In the genomic region with DNA sequence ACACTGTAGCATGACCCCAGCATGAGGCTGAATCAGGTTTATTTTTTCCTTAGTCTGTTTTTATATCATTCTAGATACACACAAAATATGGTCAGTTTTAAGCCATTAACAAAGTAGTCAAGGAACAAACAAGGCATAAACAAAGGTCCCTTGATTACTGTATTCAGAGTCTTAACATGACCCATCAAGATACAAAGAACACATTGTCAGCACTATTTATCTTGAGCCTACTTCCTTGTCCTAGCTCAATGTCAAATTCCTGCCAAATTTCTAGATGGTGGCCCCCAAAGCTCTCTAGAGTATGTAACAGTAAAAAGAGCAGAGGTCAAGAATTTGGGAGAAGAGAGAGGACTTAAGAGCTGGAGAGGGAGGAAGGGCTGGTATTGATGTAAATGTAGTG, we compare ENCODE assay signal across 18 mouse cellular contexts.
DNase-seq lines count a peak whose midpoint lies in the region; ATAC-seq and TF ChIP-seq lines count a peak whose summit lies in the region.
"Had no signal": no experiment of that assay in that cellular context is flagged by ENCODE, and none has a peak within 500 bp of the region (broad histone marks: within the 10 kb centered on the region; RNA-seq: fewer than 3 reads in every experiment).

No protein-coding gene starts in this region.

- in situ Hi-C loops in ES-E14 (cut with MboI; ENCODE audit: low sequenced_read_pairs in 2 of 2, unreplicated experiment in 2 of 2): no loop called here

- H3K4me3 ChIP-seq in ES-E14 (ENCODE audit: insufficient read depth in 1 of 2, low read depth in 1 of 2, low read length in 2 of 2, poor library complexity in 1 of 2, severe bottlenecking in 1 of 2): no peak overlapping the region
- H3K4me3 ChIP-seq: embryonic facial prominence, embryonic 10.5 days; embryonic facial prominence, embryonic 12.5 days; forebrain, embryonic 13.5 days; forebrain, embryonic 15.5 days had no signal

- no peak for ATAC-seq in megakaryocyte progenitor cell, adult 5-6 weeks (replicated peaks; ENCODE audit: poor library complexity)
- ATAC-seq: forebrain, embryonic 13.5 days; forebrain, embryonic 15.5 days had no signal

- H3K36me3 ChIP-seq in ES-E14 (ENCODE audit: control insufficient read depth, insufficient read depth, low read length, poor library complexity, severe bottlenecking): no peaks in the 10 kb centered on the region
- H3K36me3 ChIP-seq: embryonic facial prominence, embryonic 10.5 days; embryonic facial prominence, embryonic 12.5 days; forebrain, embryonic 15.5 days had no signal

- H3K9ac ChIP-seq in ES-E14 (ENCODE audit: insufficient read depth, low read depth, low read length, poor library complexity, severe bottlenecking): no peak overlapping the region
- H3K9ac ChIP-seq: embryonic facial prominence, embryonic 12.5 days; forebrain, embryonic 13.5 days; forebrain, embryonic 15.5 days; forebrain, postnatal 0 days had no signal

- no peak overlapping the region for H3K27ac ChIP-seq in ES-E14 (ENCODE audit: insufficient read depth, low read depth, low read length, poor library complexity, severe bottlenecking)
- H3K27ac ChIP-seq: embryonic facial prominence, embryonic 10.5 days; embryonic facial prominence, embryonic 12.5 days; forebrain, embryonic 13.5 days; forebrain, embryonic 15.5 days had no signal

- peaks cover 4 to 6% of the 10 kb centered on the region in 2 experiments; a peak in 2 of 4 replicates for H3K4me1 ChIP-seq in ES-E14 (ENCODE audit: control insufficient read depth in 2 of 2, insufficient read depth in 2 of 2, low read length in 2 of 2, poor library complexity in 1 of 2)
- H3K4me1 ChIP-seq: forebrain, embryonic 15.5 days had no signal

- DNase-seq in ES-CJ7 (ENCODE audit: low read depth, low spot score) (peak; percentile 73), ES-E14 (ENCODE audit: low read depth, low spot score) (peak; percentile 36), ZHBTc4 (ENCODE audit: low read depth, low spot score) (peak; percentile 82)
- no peak for DNase-seq in lung, postnatal 36 days
- DNase-seq: adrenal gland, adult 2 months; adrenal gland, postnatal 10 days; adrenal gland, postnatal 25 days; cerebellum, adult 11-12 months; cerebellum, adult 2 months; cerebellum, adult 9-10 months; cerebellum, postnatal 10 days; cerebellum, postnatal 25 days had no signal

- 0 out of 2 replicates have a peak, but pooled peaks cover 2% of the 10 kb centered on the region for H3K9me3 ChIP-seq in ES-E14 (ENCODE audit: control insufficient read depth, insufficient read depth, low read depth, low read length)
- H3K9me3 ChIP-seq: embryonic facial prominence, embryonic 12.5 days; forebrain, embryonic 13.5 days; forebrain, embryonic 15.5 days had no signal

TF ChIP-seq in ES-E14, 5 proteins besides CTCF, POLR2A, EP300 and RAD21:
- TF ChIP-seq ZC3H11A (IDR thresholded peaks at IDR 0.05; ENCODE audit: borderline replicate concordance, low read depth, low read length) (no peak), CHD2 (IDR thresholded peaks at IDR 0.05; ENCODE audit: low read depth, low read length) (peak; percentile 46; the same call in 1 of the 2 replicates), MAFK (IDR thresholded peaks at IDR 0.05; ENCODE audit: insufficient read depth, low read depth, low read length) (no peak; the same call in 1 of the 2 replicates), ZNF384 (IDR thresholded peaks at IDR 0.05; ENCODE audit: low read depth, low read length) (no peak), HCFC1 (IDR thresholded peaks at IDR 0.05; ENCODE audit: borderline replicate concordance, insufficient read depth, low read length) (no peak)
